ENCODE assay signal across 8 mouse cellular contexts in genomic region chr9:21238733-21239464, GRCm38 (mm10). TPM values are rescaled to one million over a fixed set of nuclear protein-coding genes. Genes with fewer than 3 reads are reported as not detected.
DNase-seq lines count a peak whose midpoint lies in the region; ATAC-seq lines count a peak whose summit lies in the region.

Gene Keap1 (minus strand): TSS chr9:21239361.

- peak; percentile 90 for DNase-seq in Muller cell, postnatal 12 days (ENCODE audit: inconsistent ontology term)
- peak; percentile 87 to 90 for DNase-seq in cerebellum, postnatal 10 days
- DNase-seq in frontal cortex, postnatal 14 days (ENCODE audit: low spot score in 2 of 2), result peak; percentile 51 to 66
- DNase-seq in layer of hippocampus, postnatal 14 days (ENCODE audit: low spot score in 2 of 2), result peak; percentile 70 to 73
- DNase-seq in lung, postnatal 36 days, result peak; percentile 83
- DNase-seq in retina, postnatal 1 day, result peak; percentile 93
- peak; percentile 67 to 90 for DNase-seq in urinary bladder, adult 18-20 months (ENCODE audit: low spot score in 2 of 2)

- peak within 1 kb of the TSS; percentile 93 for H3K27ac ChIP-seq in hindbrain, embryonic 12.5 days

- no peaks in the 10 kb centered on the region for H3K9me3 ChIP-seq in hindbrain, embryonic 12.5 days (replicated peaks)

- peak within 1 kb of the TSS; percentile 92 for H3K4me3 ChIP-seq in hindbrain, embryonic 12.5 days

- peak; percentile 89 for ATAC-seq in hindbrain, embryonic 12.5 days (ENCODE audit: low FRiP score)

- WGBS in hindbrain, embryonic 12.5 days, result 1% methylated on average over 84 of the region's 90 CpGs

- peaks cover 27% of the 10 kb centered on the region for H3K27me3 ChIP-seq in hindbrain, embryonic 12.5 days

- peak within 1 kb of the TSS; percentile 63 for H3K4me2 ChIP-seq in hindbrain, embryonic 12.5 days (replicated peaks)

- H3K9ac ChIP-seq in hindbrain, embryonic 12.5 days, result peak within 1 kb of the TSS; percentile 98

- peaks cover 25% of the 10 kb centered on the region for H3K4me1 ChIP-seq in hindbrain, embryonic 12.5 days

- peaks cover 16% of the 10 kb centered on the region for H3K36me3 ChIP-seq in hindbrain, embryonic 12.5 days

RNA-seq across cellular contexts. Expression of gene Keap1, which starts in this region (rescaled TPM):
- polyA plus RNA-seq in hindbrain, embryonic 12.5 days (2016; fragmentation: Nextera tagmentation; extraction: Ambion mirVana), result 54.8 and 55.6 TPM in 2 replicates
- 10 to 100 TPM; 52.5 to 55.7 TPM for total RNA-seq in layer of hippocampus, postnatal 14 days (2021)

Comparison
In these comparisons a context has a peak if more than half of its experiments do, and no peak if none do; other contexts are left out.
1. Peak in every context shown above with its lines: DNase-seq, ATAC-seq, H3K4me3 ChIP-seq and H3K27ac ChIP-seq.